Mouse (Mus musculus): Measurements from ENCODE around the gene Fezf1.

- TF ChIP-seq EP300 (IDR thresholded peaks at IDR 0.05; ENCODE audit: low read length) (no peak), BHLHE40 (IDR thresholded peaks at IDR 0.05; ENCODE audit: low read depth, low read length) (no peak), CTCF (conservative IDR thresholded peaks at IDR 0.05 in 1 of 2, IDR thresholded peaks at IDR 0.05 in 1 of 2; ENCODE audit: low read depth in 2 of 2, low read length in 2 of 2) (no peak), ZMIZ1 (IDR thresholded peaks at IDR 0.05; ENCODE audit: low read depth, low read length) (no peak), USF1 (IDR thresholded peaks at IDR 0.05; ENCODE audit: low read depth, low read length) (no peak), TCF12 (IDR thresholded peaks at IDR 0.05; ENCODE audit: low read depth, low read length) (no peak)
Observed at GRCm38 (mm10) chr6:23253353-23254311, 5.5 kb upstream of the Fezf1 start.
